9 mouse cellular contexts compared by ENCODE assay signal in the genomic region with DNA sequence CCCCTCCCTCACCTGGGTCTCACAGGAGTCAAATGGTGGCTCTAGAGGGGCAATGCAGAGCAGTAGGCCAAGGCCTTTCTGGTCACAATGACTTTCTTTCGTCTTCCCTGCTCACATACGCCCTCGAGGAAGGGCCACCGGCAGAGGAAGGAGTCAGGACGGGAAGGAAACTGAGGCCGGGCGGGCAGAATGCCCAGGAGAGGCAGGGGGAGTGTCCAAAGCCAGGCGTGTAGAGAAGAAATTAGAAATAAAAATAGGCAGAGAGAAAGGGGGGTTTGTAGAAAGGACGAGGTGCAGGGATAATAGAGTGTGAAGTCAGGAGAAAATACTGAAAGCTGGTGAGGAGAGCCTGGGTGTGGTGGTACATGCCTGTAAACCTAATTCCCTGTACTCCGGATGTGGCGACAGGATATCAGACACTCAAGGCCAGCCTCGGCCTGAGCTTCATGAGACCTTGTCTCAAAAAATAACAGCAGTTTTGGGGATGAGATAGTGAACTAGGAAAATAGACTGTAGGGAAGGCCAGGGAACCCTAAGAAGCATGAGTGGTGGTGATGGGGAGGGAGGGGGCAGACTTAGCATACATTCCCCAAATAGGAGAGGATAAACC. TPM values are rescaled to one million over a fixed set of nuclear protein-coding genes. Genes with fewer than 3 reads are reported as not detected.
DNase-seq lines count a peak whose midpoint lies in the region; ATAC-seq and TF ChIP-seq lines count a peak whose summit lies in the region.
"Had no signal": no experiment of that assay in that cellular context is flagged by ENCODE, and none has a peak within 500 bp of the region (broad histone marks: within the 10 kb centered on the region; RNA-seq: fewer than 3 reads in every experiment).

No protein-coding gene starts in this region.

- H3K27ac ChIP-seq in ES-E14 (ENCODE audit: insufficient read depth, low read depth, low read length, poor library complexity, severe bottlenecking): no peak overlapping the region
- peak overlapping the region; percentile 83 for H3K27ac ChIP-seq in brown adipose tissue, adult 24 weeks (replicated peaks; ENCODE audit: low read depth, low read length)
- H3K27ac ChIP-seq in liver, embryonic 12.5 days: no peak overlapping the region
- peak overlapping the region; percentile 59; the same call in 1 of the 2 replicates for H3K27ac ChIP-seq in stomach, embryonic 14.5 days (ENCODE audit: low read length)

- peak overlapping the region; percentile 61 to 71; a peak in 2 of 4 replicates for H3K4me3 ChIP-seq in ES-E14 (ENCODE audit: insufficient read depth in 1 of 2, low read depth in 1 of 2, low read length in 2 of 2, poor library complexity in 1 of 2, severe bottlenecking in 1 of 2)
- H3K4me3 ChIP-seq in brown adipose tissue, adult 24 weeks (ENCODE audit: insufficient read depth, low read depth, low read length): peak overlapping the region; percentile 87
- peak overlapping the region; percentile 57; the same call in 1 of the 2 replicates for H3K4me3 ChIP-seq in liver, embryonic 12.5 days
- peak overlapping the region; percentile 54 for H3K4me3 ChIP-seq in stomach, embryonic 14.5 days (ENCODE audit: low read depth, low read length)

- H3K9ac ChIP-seq in ES-E14 (ENCODE audit: insufficient read depth, low read depth, low read length, poor library complexity, severe bottlenecking): no peak overlapping the region
- peak overlapping the region; percentile 57; the same call in 1 of the 2 replicates for H3K9ac ChIP-seq in liver, embryonic 12.5 days
- peak overlapping the region; percentile 50 for H3K9ac ChIP-seq in stomach, embryonic 14.5 days (replicated peaks; ENCODE audit: low read depth, low read length)

- peak overlapping the region; percentile 93 for H3K4me2 ChIP-seq in liver, embryonic 12.5 days
- H3K4me2 ChIP-seq in stomach, embryonic 14.5 days (replicated peaks; ENCODE audit: low read depth, low read length): peak overlapping the region; percentile 95

- no peaks in the 10 kb centered on the region for H3K36me3 ChIP-seq in ES-E14 (ENCODE audit: control insufficient read depth, insufficient read depth, low read length, poor library complexity, severe bottlenecking)
- no peaks in the 10 kb centered on the region for H3K36me3 ChIP-seq in liver, embryonic 12.5 days
- no peaks in the 10 kb centered on the region for H3K36me3 ChIP-seq in stomach, embryonic 14.5 days (ENCODE audit: control insufficient read depth, insufficient read depth, low read length)

- no peaks in the 10 kb centered on the region for H3K9me3 ChIP-seq in ES-E14 (ENCODE audit: control insufficient read depth, insufficient read depth, low read depth, low read length)
- no peaks in the 10 kb centered on the region for H3K9me3 ChIP-seq in liver, embryonic 12.5 days (replicated peaks)
- no peaks in the 10 kb centered on the region for H3K9me3 ChIP-seq in stomach, embryonic 14.5 days (ENCODE audit: control insufficient read depth, low read depth, low read length)

- DNase-seq in ES-E14 (ENCODE audit: low read depth, low spot score): no peak
- peak; percentile 45 to 52 for DNase-seq in heart, postnatal 10 days
- DNase-seq in thymus, postnatal 14 days: no peak
- DNase-seq in left cerebral cortex, postnatal 4 days: no peak

- peaks cover 63% of the 10 kb centered on the region for H3K27me3 ChIP-seq in liver, embryonic 12.5 days (replicated peaks)
- H3K27me3 ChIP-seq in stomach, embryonic 14.5 days (ENCODE audit: control insufficient read depth, insufficient read depth, low read length): no peaks in the 10 kb centered on the region

- in situ Hi-C loops in ES-E14 (cut with MboI; ENCODE audit: low sequenced_read_pairs in 2 of 2, unreplicated experiment in 2 of 2): no loop called here

- intact Hi-C loops in heart, postnatal 10 days (cut with DNase I): loop anchor here (5.0 kb wide), 1 partner anchor 41 kb away; no protein-coding TSS in a partner anchor
- intact Hi-C loops in left cerebral cortex, postnatal 4 days (cut with DNase I): loop anchor here (10.0 kb wide), 1 partner anchor 78 kb away; no protein-coding TSS in a partner anchor

- peaks cover 0 to 6% of the 10 kb centered on the region in 2 experiments; a peak in 1 of 4 replicates for H3K4me1 ChIP-seq in ES-E14 (ENCODE audit: control insufficient read depth in 2 of 2, insufficient read depth in 2 of 2, low read length in 2 of 2, poor library complexity in 1 of 2)
- H3K4me1 ChIP-seq in brown adipose tissue, adult 24 weeks (ENCODE audit: control insufficient read depth, insufficient read depth, insufficient read length, low read length): peaks cover 7% of the 10 kb centered on the region; the same call in 1 of the 2 replicates
- H3K4me1 ChIP-seq in liver, embryonic 12.5 days: peaks cover 40% of the 10 kb centered on the region
- peaks cover 8% of the 10 kb centered on the region; the same call in 1 of the 2 replicates for H3K4me1 ChIP-seq in stomach, embryonic 14.5 days (ENCODE audit: control insufficient read depth, insufficient read depth, low read length)

- 30% methylated on average over 12 of the region's 12 CpGs for WGBS in liver, embryonic 12.5 days (ENCODE audit: insufficient replicate concordance)
- WGBS in stomach, embryonic 14.5 days: 63% methylated on average over 12 of the region's 12 CpGs

- ATAC-seq in liver, embryonic 12.5 days: no peak
- no peak for ATAC-seq in stomach, embryonic 14.5 days (ENCODE audit: insufficient number of reproducible peaks, insufficient read depth, low FRiP score, low read depth)

TF ChIP-seq in ES-E14, 5 proteins besides CTCF, POLR2A, EP300 and RAD21:
- TF ChIP-seq HCFC1 (IDR thresholded peaks at IDR 0.05; ENCODE audit: borderline replicate concordance, insufficient read depth, low read length): no peak
- TF ChIP-seq MAFK (IDR thresholded peaks at IDR 0.05; ENCODE audit: insufficient read depth, low read depth, low read length): no peak
- TF ChIP-seq ZC3H11A (IDR thresholded peaks at IDR 0.05; ENCODE audit: borderline replicate concordance, low read depth, low read length): no peak
- TF ChIP-seq ZNF384 (IDR thresholded peaks at IDR 0.05; ENCODE audit: low read depth, low read length): no peak
- no peak for TF ChIP-seq CHD2 (IDR thresholded peaks at IDR 0.05; ENCODE audit: low read depth, low read length)
TF ChIP-seq in ES-E14: peak in this region for 0.

RNA-seq across cellular contexts. Expression of a gene that starts 2.0 kb away (rescaled TPM):
- 25.8 and 44.0 TPM in 2 replicates for total RNA-seq in ES-E14 (2012; rRNA removed)
- polyA plus RNA-seq in brown adipose tissue, adult 24 weeks (2012; ENCODE audit: insufficient read depth, insufficient read length, missing spikeins): 19.6 and 27.6 TPM in 2 replicates
- 100 to 1,000 TPM; 127 to 130 TPM for total RNA-seq in heart, postnatal 10 days (2021)
- 5.2 and 6.5 TPM in 2 replicates for polyA plus RNA-seq in liver, embryonic 12.5 days (2016; fragmentation: Nextera tagmentation; extraction: Ambion mirVana)
- 26.7 and 26.8 TPM in 2 replicates for polyA plus RNA-seq in stomach, embryonic 14.5 days (2014; fragmentation: Nextera tagmentation; extraction: Ambion mirVana)
- total RNA-seq in left cerebral cortex, postnatal 4 days (2021): 100 to 1,000 TPM; 132 to 141 TPM
- total RNA-seq: neutrophil, adult 5-6 weeks had no signal

RNA-seq across cellular contexts. Expression of a gene that starts 34.6 kb away (rescaled TPM):
- 46.4 and 72.3 TPM in 2 replicates for total RNA-seq in ES-E14 (2012; rRNA removed)
- 68.4 and 96.1 TPM in 2 replicates for polyA plus RNA-seq in brown adipose tissue, adult 24 weeks (2012; ENCODE audit: insufficient read depth, insufficient read length, missing spikeins)
- total RNA-seq in heart, postnatal 10 days (2021): 100 to 1,000 TPM; 103 to 114 TPM
- polyA plus RNA-seq in liver, embryonic 12.5 days (2016; fragmentation: Nextera tagmentation; extraction: Ambion mirVana): 127 TPM in 2 replicates
- 202 and 209 TPM in 2 replicates for polyA plus RNA-seq in stomach, embryonic 14.5 days (2014; fragmentation: Nextera tagmentation; extraction: Ambion mirVana)
- total RNA-seq in left cerebral cortex, postnatal 4 days (2021): 100 to 1,000 TPM; 116 to 122 TPM

RNA-seq across cellular contexts. Expression of a gene that starts 34.7 kb away (rescaled TPM):
- total RNA-seq in ES-E14 (2012; rRNA removed): 49.1 and 64.4 TPM in 2 replicates
- 28.3 and 47.4 TPM in 2 replicates for polyA plus RNA-seq in brown adipose tissue, adult 24 weeks (2012; ENCODE audit: insufficient read depth, insufficient read length, missing spikeins)
- total RNA-seq in heart, postnatal 10 days (2021): 10 to 100 TPM; 42.6 to 50.5 TPM
- polyA plus RNA-seq in liver, embryonic 12.5 days (2016; fragmentation: Nextera tagmentation; extraction: Ambion mirVana): 24.3 and 24.7 TPM in 2 replicates
- polyA plus RNA-seq in stomach, embryonic 14.5 days (2014; fragmentation: Nextera tagmentation; extraction: Ambion mirVana): 105 and 119 TPM in 2 replicates
- total RNA-seq in left cerebral cortex, postnatal 4 days (2021): 100 to 1,000 TPM; 111 to 114 TPM

RNA-seq across cellular contexts. Expression of a gene that starts 60.0 kb away (rescaled TPM):
- not detected in 2 replicates for total RNA-seq in ES-E14 (2012; rRNA removed)
- polyA plus RNA-seq in brown adipose tissue, adult 24 weeks (2012; ENCODE audit: insufficient read depth, insufficient read length, missing spikeins): not detected in 2 replicates
- not detected for total RNA-seq in heart, postnatal 10 days (2021)
- polyA plus RNA-seq in liver, embryonic 12.5 days (2016; fragmentation: Nextera tagmentation; extraction: Ambion mirVana): not detected in 2 replicates
- not detected in 2 replicates for polyA plus RNA-seq in stomach, embryonic 14.5 days (2014; fragmentation: Nextera tagmentation; extraction: Ambion mirVana)
- not detected for total RNA-seq in left cerebral cortex, postnatal 4 days (2021)
- total RNA-seq: common myeloid progenitor, adult 5-6 weeks; neutrophil, adult 5-6 weeks had no signal

Comparison
In these comparisons a context has a peak if more than half of its experiments do, and no peak if none do; other contexts are left out.
1. DNase-seq: peak in heart, postnatal 10 days (2 of 2); none in ES-E14 (single experiment), thymus, postnatal 14 days (single experiment) and left cerebral cortex, postnatal 4 days (single experiment).
2. H3K27ac ChIP-seq: peak in brown adipose tissue, adult 24 weeks (single experiment) and stomach, embryonic 14.5 days (single experiment); none in ES-E14 (single experiment) and liver, embryonic 12.5 days (single experiment).
3. Peak in every context shown above with its lines, with median percentiles within 50 percentile points of each other: H3K4me3 ChIP-seq.